Mouse (Mus musculus): ENCODE measurements around the gene Usp37. TPM values are rescaled to one million over a fixed set of nuclear protein-coding genes. Genes with fewer than 3 reads are reported as not detected.

The Usp37 gene
- polyA plus RNA-seq, 1 experiment = 52.1 TPM

DNA sequence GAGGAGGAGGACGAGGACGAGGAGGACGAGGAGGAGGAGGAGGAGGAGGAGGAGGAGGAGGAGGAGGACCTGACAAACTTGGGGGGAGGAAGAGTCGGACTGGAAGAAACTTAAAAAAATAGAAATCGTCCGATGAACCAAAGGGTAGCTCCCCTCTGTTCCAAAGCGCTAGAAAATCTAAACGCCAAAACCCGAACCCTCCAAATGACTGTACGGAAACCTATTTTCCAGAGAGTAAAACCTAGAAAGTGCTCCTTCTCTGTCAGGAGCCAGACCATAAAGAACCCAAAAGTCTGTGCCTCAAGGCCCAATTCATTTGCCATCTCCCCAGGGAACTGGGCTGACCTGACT lies 157.7 kb downstream of the Usp37 start:
- TF ChIP-seq EP300 (IDR thresholded peaks at IDR 0.05; ENCODE audit: insufficient read depth, low read depth, low read length) (no peak), CTCF (IDR thresholded peaks at IDR 0.05; ENCODE audit: low read depth, low read length) (no peak), POLR2A (IDR thresholded peaks at IDR 0.05; ENCODE audit: insufficient read depth, low read length) (no peak)
- H3K9ac ChIP-seq (ENCODE audit: low read depth, poor library complexity, severe bottlenecking) = peak overlapping the region; percentile 23; the same call in 1 of the 2 replicates
- H3K9me3 ChIP-seq (replicated peaks; ENCODE audit: control insufficient read depth, insufficient read depth, low read length, poor library complexity, severe bottlenecking) = no peaks in the 10 kb centered on the region
- peak overlapping the region; percentile 22 for H3K4me3 ChIP-seq (ENCODE audit: low read depth, low read length)
- H3K27ac ChIP-seq (ENCODE audit: insufficient read depth, low read length) = peak overlapping the region; percentile 66
- no peaks in the 10 kb centered on the region for H3K36me3 ChIP-seq (ENCODE audit: control insufficient read depth, insufficient read depth, low read length, poor library complexity, severe bottlenecking)
- no peaks in the 10 kb centered on the region for H3K27me3 ChIP-seq (ENCODE audit: control insufficient read depth, insufficient read depth, low read length, poor library complexity, severe bottlenecking)
- H3K4me1 ChIP-seq (ENCODE audit: control insufficient read depth, insufficient read depth, low read length) = peaks cover 8% of the 10 kb centered on the region

DNA sequence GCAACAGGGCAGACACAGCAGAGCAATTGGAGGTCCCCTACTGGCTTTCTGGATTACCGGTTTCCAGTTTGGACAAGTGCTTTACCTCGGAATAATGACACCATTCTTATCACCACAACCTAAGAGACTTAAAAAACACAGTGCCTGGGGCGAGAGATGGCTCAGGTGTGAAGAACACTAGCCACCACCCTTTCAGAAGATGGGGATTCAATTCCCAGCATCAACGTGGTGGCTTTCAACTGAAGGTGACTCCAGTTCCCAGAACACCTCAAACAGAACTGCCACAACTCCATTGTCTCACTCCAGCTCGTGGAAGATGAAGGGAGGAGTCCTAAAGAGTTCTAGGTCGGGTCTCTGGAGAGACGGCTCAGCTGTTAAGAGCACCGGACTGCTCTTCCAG lies 158.6 kb downstream of the Usp37 start:
- H3K4me1 ChIP-seq (ENCODE audit: control insufficient read depth, insufficient read depth, low read length) = peaks cover 12% of the 10 kb centered on the region
- no peak overlapping the region for H3K9ac ChIP-seq (ENCODE audit: low read depth, poor library complexity, severe bottlenecking)
- no peaks in the 10 kb centered on the region for H3K27me3 ChIP-seq (ENCODE audit: control insufficient read depth, insufficient read depth, low read length, poor library complexity, severe bottlenecking)
- H3K36me3 ChIP-seq (ENCODE audit: control insufficient read depth, insufficient read depth, low read length, poor library complexity, severe bottlenecking) = no peaks in the 10 kb centered on the region
- H3K4me3 ChIP-seq (ENCODE audit: low read depth, low read length) = no peak overlapping the region
- TF ChIP-seq POLR2A (IDR thresholded peaks at IDR 0.05; ENCODE audit: insufficient read depth, low read length) (no peak), CTCF (IDR thresholded peaks at IDR 0.05; ENCODE audit: low read depth, low read length) (no peak), EP300 (IDR thresholded peaks at IDR 0.05; ENCODE audit: insufficient read depth, low read depth, low read length) (no peak)
- H3K27ac ChIP-seq (ENCODE audit: insufficient read depth, low read length) = no peak overlapping the region
- no peaks in the 10 kb centered on the region for H3K9me3 ChIP-seq (replicated peaks; ENCODE audit: control insufficient read depth, insufficient read depth, low read length, poor library complexity, severe bottlenecking)

Other genes starting within 250 kb of the Usp37 start
- 58.8 and 62.2 TPM in 2 replicates for gene Tmbim1, start 238.7 kb downstream of the Usp37 start, polyA plus RNA-seq (2011; ENCODE audit: insufficient read depth, insufficient read length, low read depth, missing spikeins)
- gene Catip, start 182.2 kb downstream of the Usp37 start, polyA plus RNA-seq (2011; ENCODE audit: insufficient read depth, insufficient read length, low read depth, missing spikeins) = 0.75 TPM in 1 of 2 replicates, not detected in the other
- gene Slc11a1, start 169.1 kb downstream of the Usp37 start, polyA plus RNA-seq (2011; ENCODE audit: insufficient read depth, insufficient read length, low read depth, missing spikeins) = 0.94 and 1.5 TPM in 2 replicates
- 28.6 and 33.6 TPM in 2 replicates for gene Ctdsp1, start 152.8 kb downstream of the Usp37 start, polyA plus RNA-seq (2011; ENCODE audit: insufficient read depth, insufficient read length, low read depth, missing spikeins)
- 0.61 TPM in 2 replicates for gene Vil1, start 134.9 kb downstream of the Usp37 start, polyA plus RNA-seq (2011; ENCODE audit: insufficient read depth, insufficient read length, low read depth, missing spikeins)
- 93.1 and 99.8 TPM in 2 replicates for gene Cnot9, start 38.2 kb downstream of the Usp37 start, polyA plus RNA-seq (2011; ENCODE audit: insufficient read depth, insufficient read length, low read depth, missing spikeins)
- 1.8 and 2.9 TPM in 2 replicates for gene Plcd4, start 1.4 kb downstream of the Usp37 start, polyA plus RNA-seq (2011; ENCODE audit: insufficient read depth, insufficient read length, low read depth, missing spikeins)
- gene Zfp142, start 44.0 kb upstream of the Usp37 start, polyA plus RNA-seq (2011; ENCODE audit: insufficient read depth, insufficient read length, low read depth, missing spikeins) = 15.9 and 20.0 TPM in 2 replicates
- gene Bcs1l, start 44.0 kb upstream of the Usp37 start, polyA plus RNA-seq (2011; ENCODE audit: insufficient read depth, insufficient read length, low read depth, missing spikeins) = 18.4 and 22.3 TPM in 2 replicates
- 39.6 and 40.4 TPM in 2 replicates for gene Rnf25, start 57.1 kb upstream of the Usp37 start, polyA plus RNA-seq (2011; ENCODE audit: insufficient read depth, insufficient read length, low read depth, missing spikeins)
- gene Stk36, start 57.2 kb upstream of the Usp37 start, polyA plus RNA-seq (2011; ENCODE audit: insufficient read depth, insufficient read length, low read depth, missing spikeins) = 4.8 and 6.2 TPM in 2 replicates
- 123 and 129 TPM in 2 replicates for gene Ttll4, start 117.5 kb upstream of the Usp37 start, polyA plus RNA-seq (2011; ENCODE audit: insufficient read depth, insufficient read length, low read depth, missing spikeins)
- gene Cyp27a1, start 169.3 kb upstream of the Usp37 start, polyA plus RNA-seq (2011; ENCODE audit: insufficient read depth, insufficient read length, low read depth, missing spikeins) = 1.9 and 2.5 TPM in 2 replicates
- 0.21 and 0.23 TPM in 2 replicates for gene Prkag3, start 204.9 kb upstream of the Usp37 start, polyA plus RNA-seq (2011; ENCODE audit: insufficient read depth, insufficient read length, low read depth, missing spikeins)
- gene Wnt6, start 227.6 kb upstream of the Usp37 start, polyA plus RNA-seq (2011; ENCODE audit: insufficient read depth, insufficient read length, low read depth, missing spikeins) = 5.0 and 5.6 TPM in 2 replicates
- gene Wnt10a, start 247.2 kb upstream of the Usp37 start, polyA plus RNA-seq (2011; ENCODE audit: insufficient read depth, insufficient read length, low read depth, missing spikeins) = 0.79 and 0.81 TPM in 2 replicates

All from ES-Bruce4 (cell line).